Mouse (Mus musculus) hindbrain, embryonic 15.5 days (tissue): ENCODE measurements at regions not wholly inside any gene's neighbourhood (a gene's known extent, or its start where the extent isn't known, plus 50 kb on each side); places are given as distances from the start of the nearest gene placed in this dataset.
A peak's percentile ranks its signal among the peaks of the same experiment; 100 is the strongest.

ENCODE experiments used
- ATAC-seq: fragments of 200-750 bp; cut with Nextera tagmentation; 2 replicates; pipeline ENCODE4 v1.8.0; 2017; ENCODE audit warnings: low read depth, moderate number of reproducible peaks, moderate TSS enrichment; ENCODE audit not compliant: low FRiP score
- H3K27ac ChIP-seq: fragments of 300-500 bp; sonication (generic); replicated peaks from 2 replicates; pipeline ENCODE4 v1.5.1; 2015; ENCODE audit warnings: mild to moderate bottlenecking, inconsistent platforms
- H3K27me3 ChIP-seq: fragments of 300-500 bp; sonication (generic); 2 replicates; pipeline ENCODE4 v1.6.1; 2015; ENCODE audit warnings: control low read depth, inconsistent platforms
- H3K36me3 ChIP-seq: fragments of 300-500 bp; sonication (generic); 2 replicates; pipeline ENCODE4 v1.6.1; 2015; ENCODE audit warnings: control low read depth, inconsistent platforms
- H3K4me1 ChIP-seq: fragments of 300-500 bp; sonication (generic); replicated peaks from 2 replicates; pipeline ENCODE4 v1.6.1; 2015; ENCODE audit warnings: control low read depth, inconsistent platforms
- H3K4me2 ChIP-seq: fragments of 300-500 bp; sonication (generic); 2 replicates; pipeline ENCODE4 v1.6.1; 2015; ENCODE audit warnings: moderate library complexity, mild to moderate bottlenecking, inconsistent platforms
- H3K4me3 ChIP-seq: fragments of 300-500 bp; sonication (generic); 2 replicates; pipeline ENCODE4 v1.5.1; 2015; ENCODE audit warnings: mild to moderate bottlenecking, inconsistent platforms
- H3K9ac ChIP-seq: fragments of 300-500 bp; sonication (generic); 2 replicates; pipeline ENCODE4 v1.6.1; 2015; ENCODE audit warnings: inconsistent platforms
- H3K9me3 ChIP-seq: fragments of 300-500 bp; sonication (generic); 2 replicates; pipeline ENCODE4 v1.6.1; 2016; ENCODE audit warnings: control low read depth, inconsistent platforms
- WGBS: fragments of 180-500 bp; shearing (Covaris S2); methylation state at CpG from one replicate; pipeline ENCODE4 v1.1.7; 2015; 5-methylcytosine and 5-hydroxymethylcytosine counted together

DNA sequence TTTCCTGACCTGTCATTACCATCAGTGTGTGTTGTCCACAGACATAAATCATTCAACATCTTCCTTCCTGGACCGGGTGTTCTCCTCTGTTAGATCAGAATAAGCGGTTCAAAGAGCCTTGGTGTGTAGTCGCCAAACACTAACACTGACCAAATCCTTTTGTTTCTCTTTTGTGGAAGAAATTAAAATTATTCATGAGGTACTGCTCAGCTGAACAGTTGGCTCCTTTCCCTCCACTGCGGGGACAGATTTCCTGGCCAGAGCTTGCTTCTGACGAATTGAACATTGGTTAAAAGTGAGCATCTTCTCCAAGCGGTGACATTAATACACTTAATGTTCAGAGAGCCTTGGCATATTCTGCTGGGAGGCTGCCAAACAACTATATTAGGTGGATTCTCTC is 506.2 kb downstream of the 1810013L24Rik start:
- WGBS, result 41% methylated on average over 6 of the region's 6 CpGs
- H3K9ac ChIP-seq, result no peak overlapping the region
- no peaks in the 10 kb centered on the region for H3K27me3 ChIP-seq
- no peaks in the 10 kb centered on the region for H3K36me3 ChIP-seq
- 0 out of 2 replicates have a peak overlapping the region, but pooled peaks have one; percentile 27 for H3K27ac ChIP-seq
- H3K9me3 ChIP-seq, result no peaks in the 10 kb centered on the region
- no peak overlapping the region for H3K4me2 ChIP-seq
- ATAC-seq, result no peak
- peaks cover 9% of the 10 kb centered on the region; the same call in 1 of the 2 replicates for H3K4me1 ChIP-seq
- no peak overlapping the region for H3K4me3 ChIP-seq

DNA sequence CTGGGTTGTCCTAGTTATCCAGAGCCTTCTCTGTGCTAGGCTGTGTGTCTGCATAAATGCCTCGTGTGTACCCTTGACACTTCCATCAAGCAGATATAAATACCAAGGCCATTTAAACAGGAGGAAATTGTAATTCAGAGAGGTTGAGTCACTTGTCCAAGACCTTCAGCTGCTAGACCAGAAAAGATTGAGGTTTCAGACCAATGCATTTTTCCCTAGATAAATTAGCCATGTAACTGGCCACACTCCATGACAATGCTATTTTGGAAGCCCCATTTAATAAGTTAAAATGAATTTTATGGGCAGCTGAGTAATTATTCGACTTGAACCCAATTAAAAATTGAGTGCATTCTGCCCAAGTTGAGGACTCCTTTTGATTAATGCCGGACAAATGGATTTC is 509.6 kb downstream of the 1810013L24Rik start:
- 70% methylated on average over 3 of the region's 3 CpGs for WGBS

DNA sequence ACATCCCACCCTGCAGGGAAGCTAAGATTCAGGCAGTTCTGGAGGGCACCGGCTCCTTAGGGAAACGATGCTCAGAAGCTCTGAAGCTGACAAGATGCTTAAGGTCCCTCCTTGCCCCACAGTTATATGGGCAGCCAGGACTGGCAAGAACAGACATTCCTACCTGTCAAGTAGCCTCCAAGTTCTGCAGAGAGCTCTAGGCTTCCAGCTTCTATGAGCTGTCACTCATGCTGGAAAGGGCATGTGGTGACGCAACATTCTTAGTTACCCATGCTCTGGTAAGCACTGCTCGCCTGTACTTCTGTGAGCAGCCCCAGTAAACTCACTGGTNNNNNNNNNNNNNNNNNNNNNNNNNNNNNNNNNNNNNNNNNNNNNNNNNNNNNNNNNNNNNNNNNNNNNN is 511.3 kb downstream of the 1810013L24Rik start:
- Histone ChIP-seq H3K27ac (no peak overlapping the region), H3K4me1 (peaks cover 3% of the 10 kb centered on the region; the same call in 1 of the 2 replicates), H3K9ac (no peak overlapping the region), H3K9me3 (no peaks in the 10 kb centered on the region), H3K4me2 (no peak overlapping the region), H3K27me3 (no peaks in the 10 kb centered on the region), H3K4me3 (no peak overlapping the region), H3K36me3 (no peaks in the 10 kb centered on the region)
- ATAC-seq, result no peak
- 84% methylated on average over 4 of the region's 4 CpGs for WGBS

More for the DNA sequence above, 509.6 kb downstream of the 1810013L24Rik start:
- Histone ChIP-seq H3K4me1 (peaks cover 9% of the 10 kb centered on the region; the same call in 1 of the 2 replicates), H3K9ac (no peak overlapping the region), H3K36me3 (no peaks in the 10 kb centered on the region), H3K27me3 (no peaks in the 10 kb centered on the region), H3K27ac (no peak overlapping the region), H3K9me3 (no peaks in the 10 kb centered on the region), H3K4me2 (no peak overlapping the region), H3K4me3 (no peak overlapping the region)
- ATAC-seq, result no peak

DNA sequence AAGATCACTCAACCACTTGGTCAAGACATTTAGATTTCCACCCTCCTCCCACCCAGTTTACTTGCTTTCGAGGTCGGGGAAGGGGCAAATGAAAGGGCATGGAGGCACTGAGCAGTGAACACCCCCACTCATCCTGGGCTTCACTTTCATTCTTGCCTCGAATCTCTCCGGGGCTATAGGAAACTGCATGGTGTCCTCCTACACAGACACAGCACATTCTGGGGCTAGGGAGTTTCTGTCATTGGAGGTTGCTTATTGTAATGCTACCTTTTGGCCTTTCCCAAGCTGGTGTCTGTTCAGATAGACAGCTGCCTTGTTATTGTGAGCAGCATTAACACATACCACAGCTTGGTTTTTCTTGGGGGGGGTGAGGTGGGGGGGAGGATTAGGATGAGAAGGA is 523.9 kb downstream of the 1810013L24Rik start:
- Histone ChIP-seq H3K9ac (no peak overlapping the region), H3K4me1 (no peaks in the 10 kb centered on the region), H3K9me3 (no peaks in the 10 kb centered on the region), H3K27me3 (no peaks in the 10 kb centered on the region), H3K4me3 (no peak overlapping the region), H3K36me3 (no peaks in the 10 kb centered on the region), H3K27ac (no peak overlapping the region), H3K4me2 (no peak overlapping the region)
- WGBS, result 88% methylated on average over 4 of the region's 4 CpGs
- no peak for ATAC-seq

DNA sequence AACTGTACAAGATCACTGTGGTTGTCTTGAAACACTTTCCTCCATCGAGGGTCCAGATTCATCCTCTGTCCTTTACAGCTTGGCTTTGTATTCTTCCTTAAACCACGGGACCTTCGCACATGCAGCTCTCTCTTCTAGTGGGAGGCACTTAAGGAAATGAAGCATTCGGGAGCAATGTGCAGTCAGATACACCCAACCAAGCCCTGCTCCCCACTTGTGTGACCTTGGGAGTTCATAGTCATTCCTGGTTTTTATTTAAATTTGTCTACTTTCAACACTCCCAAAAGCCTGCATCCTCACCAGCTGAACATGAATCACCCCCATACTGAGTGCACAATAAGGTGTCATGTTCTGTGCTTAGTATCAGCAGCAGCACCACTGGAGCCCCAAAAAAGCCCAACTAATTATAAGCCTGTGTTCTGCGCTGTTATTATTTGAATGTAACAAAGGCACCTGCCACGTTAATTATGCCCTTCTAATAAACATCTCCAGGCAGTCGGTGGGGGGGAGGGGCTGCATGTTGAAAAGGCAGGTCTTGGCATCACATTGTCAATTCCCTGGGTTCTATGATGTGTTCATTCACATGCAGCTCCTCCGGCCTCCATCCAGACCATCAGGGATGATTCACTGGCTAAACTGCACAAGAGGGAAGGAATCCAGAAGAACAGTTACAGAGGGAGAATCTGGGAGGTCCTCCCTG is 524.6 kb downstream of the 1810013L24Rik start:
- ATAC-seq, result no peak
- Histone ChIP-seq H3K9ac (no peak overlapping the region), H3K27ac (no peak overlapping the region), H3K36me3 (no peaks in the 10 kb centered on the region), H3K4me3 (no peak overlapping the region), H3K9me3 (no peaks in the 10 kb centered on the region), H3K4me1 (no peaks in the 10 kb centered on the region), H3K4me2 (no peak overlapping the region), H3K27me3 (no peaks in the 10 kb centered on the region)
- WGBS, result 63% methylated on average over 8 of the region's 8 CpGs

DNA sequence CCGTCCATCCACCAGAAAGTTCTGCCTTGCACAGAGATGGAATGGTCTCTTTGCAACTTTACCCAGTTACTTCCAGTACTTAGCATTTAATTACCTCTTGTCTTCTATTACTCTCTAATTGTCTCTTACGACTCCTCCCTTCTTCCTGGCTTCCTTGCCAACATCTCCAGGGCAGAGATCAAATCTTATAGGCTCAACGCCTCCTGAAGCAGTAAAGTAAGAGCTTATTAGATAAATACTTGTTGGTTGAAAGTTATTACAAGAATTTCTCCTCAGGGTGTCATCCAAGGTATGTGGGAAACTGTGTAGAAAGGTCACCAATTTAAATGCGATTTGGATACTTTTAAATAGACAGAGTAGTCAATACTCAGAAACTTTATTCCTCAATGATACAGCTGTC is 528.8 kb downstream of the 1810013L24Rik start:
- Histone ChIP-seq H3K4me2 (no peak overlapping the region), H3K27me3 (no peaks in the 10 kb centered on the region), H3K9ac (no peak overlapping the region), H3K4me3 (no peak overlapping the region), H3K27ac (no peak overlapping the region), H3K4me1 (0 out of 2 replicates have a peak, but pooled peaks cover 3% of the 10 kb centered on the region), H3K9me3 (no peaks in the 10 kb centered on the region), H3K36me3 (no peaks in the 10 kb centered on the region)
- 78% methylated on average over 4 of the region's 4 CpGs for WGBS
- no peak for ATAC-seq

DNA sequence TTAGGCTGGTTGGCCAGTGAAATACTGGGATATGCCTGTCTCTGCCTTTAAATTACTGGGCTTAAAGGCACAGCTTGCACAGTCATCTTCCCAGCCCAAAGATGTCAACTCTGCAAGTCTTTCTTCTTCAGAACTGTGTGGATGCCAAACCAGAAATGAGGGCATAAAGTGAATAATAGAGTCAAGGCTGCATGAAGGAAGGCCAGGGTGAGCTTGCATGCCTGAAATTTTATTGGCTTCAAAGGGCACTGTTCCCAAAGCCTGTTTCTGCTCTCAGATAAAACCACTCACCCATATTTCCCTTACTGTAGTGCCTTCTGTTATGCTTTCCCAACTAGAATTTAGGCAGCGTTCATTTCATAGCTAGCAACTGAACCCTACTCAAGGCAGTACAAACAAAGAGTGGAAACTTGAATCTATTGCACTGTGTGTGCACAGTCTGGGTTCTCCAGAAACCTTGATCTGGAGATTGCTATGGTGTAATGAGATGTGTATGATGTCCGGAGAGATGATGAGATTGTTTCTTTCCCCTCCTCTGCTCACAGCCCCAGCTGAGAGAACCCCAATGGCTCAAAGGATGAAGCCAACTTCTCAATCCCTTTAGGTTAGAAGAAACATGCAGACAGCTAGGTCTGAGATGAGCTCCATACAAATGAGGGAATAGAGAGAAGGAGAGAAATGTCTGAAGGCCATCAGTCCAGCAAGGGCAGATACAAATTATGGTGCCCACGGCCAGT is 529.7 kb downstream of the 1810013L24Rik start:
- H3K36me3 ChIP-seq, result no peaks in the 10 kb centered on the region
- H3K4me1 ChIP-seq, result 0 out of 2 replicates have a peak, but pooled peaks cover 3% of the 10 kb centered on the region
- H3K27me3 ChIP-seq, result no peaks in the 10 kb centered on the region
- no peak overlapping the region for H3K4me3 ChIP-seq
- no peak overlapping the region for H3K4me2 ChIP-seq
- H3K9ac ChIP-seq, result no peak overlapping the region
- no peak overlapping the region for H3K27ac ChIP-seq
- WGBS, result 90% methylated on average over 3 of the region's 3 CpGs
- no peaks in the 10 kb centered on the region for H3K9me3 ChIP-seq
- no peak for ATAC-seq

DNA sequence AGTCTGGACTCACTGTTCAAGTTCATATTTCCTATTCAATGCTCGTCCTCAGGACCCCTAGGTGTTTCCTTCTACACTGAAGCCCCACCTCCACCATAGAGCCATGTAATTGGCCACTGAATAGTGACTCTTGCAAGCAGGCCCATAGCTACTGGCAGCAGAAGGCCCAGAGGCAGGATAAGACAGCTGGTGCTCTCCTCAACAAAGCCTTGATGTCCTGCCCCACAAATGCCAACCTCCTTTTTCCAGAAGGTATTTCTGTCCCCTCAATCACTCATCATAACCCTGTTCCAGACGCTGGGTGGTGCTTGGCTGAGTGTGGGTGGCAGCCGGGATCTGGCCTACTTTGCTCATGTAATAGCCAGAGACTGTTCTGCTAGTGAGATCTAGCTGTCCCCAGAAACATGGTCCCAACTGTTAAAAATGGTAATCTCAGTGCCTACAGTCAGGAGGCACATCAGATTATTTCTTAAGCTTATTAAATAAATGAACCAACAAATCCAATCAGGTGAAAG is 530.9 kb downstream of the 1810013L24Rik start:
- Histone ChIP-seq H3K27me3 (no peaks in the 10 kb centered on the region), H3K9me3 (no peaks in the 10 kb centered on the region), H3K36me3 (no peaks in the 10 kb centered on the region), H3K9ac (no peak overlapping the region), H3K4me2 (no peak overlapping the region), H3K4me1 (0 out of 2 replicates have a peak, but pooled peaks cover 3% of the 10 kb centered on the region), H3K4me3 (no peak overlapping the region), H3K27ac (no peak overlapping the region)
- WGBS, result 72% methylated on average over 3 of the region's 3 CpGs
- ATAC-seq, result no peak

DNA sequence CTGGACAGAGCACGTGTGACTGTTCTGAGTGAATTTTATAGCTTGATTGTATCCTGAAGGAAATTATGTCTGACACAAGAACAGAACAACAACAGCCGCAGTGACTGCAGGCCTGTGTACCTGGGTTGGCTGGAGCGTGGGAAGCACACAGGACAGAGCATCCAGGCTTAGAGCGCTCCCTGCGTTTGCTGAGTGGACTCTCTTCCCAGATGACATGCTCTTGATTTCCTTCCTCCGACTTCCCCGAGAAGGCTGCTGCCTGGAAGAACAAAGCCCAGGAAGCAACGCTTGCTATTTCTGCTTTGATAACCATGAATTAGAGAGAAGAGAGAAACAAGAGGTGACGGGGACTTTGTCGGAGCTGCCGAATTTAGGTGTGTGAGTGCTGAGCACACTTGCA is 532.2 kb downstream of the 1810013L24Rik start:
- no peak overlapping the region for H3K4me3 ChIP-seq
- no peaks in the 10 kb centered on the region for H3K9me3 ChIP-seq
- H3K4me1 ChIP-seq, result 0 out of 2 replicates have a peak, but pooled peaks cover 3% of the 10 kb centered on the region
- H3K27me3 ChIP-seq, result no peaks in the 10 kb centered on the region
- no peaks in the 10 kb centered on the region for H3K36me3 ChIP-seq
- ATAC-seq, result no peak
- H3K9ac ChIP-seq, result no peak overlapping the region
- 49% methylated on average over 11 of the region's 11 CpGs for WGBS
- H3K27ac ChIP-seq, result no peak overlapping the region
- H3K4me2 ChIP-seq, result no peak overlapping the region

DNA sequence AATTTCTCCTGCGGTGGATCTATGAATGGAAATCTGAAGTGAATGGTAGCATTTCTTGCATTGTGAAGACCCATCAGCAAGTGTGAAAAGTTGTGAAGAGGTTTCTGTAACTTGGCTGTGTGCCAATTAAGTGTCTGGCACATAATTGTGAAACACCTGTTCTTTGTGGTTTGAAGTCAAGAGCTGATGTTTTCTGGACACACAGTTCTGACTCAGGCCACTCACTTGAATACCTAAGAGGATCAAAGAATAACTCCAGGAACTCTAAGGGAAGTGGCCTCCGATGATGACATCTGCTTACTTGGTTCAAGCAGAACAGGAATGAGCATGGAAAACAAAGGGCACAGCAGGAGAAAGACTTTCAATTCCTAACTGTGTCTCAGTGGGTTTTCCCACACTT is 534.2 kb downstream of the 1810013L24Rik start:
- ATAC-seq, result no peak
- Histone ChIP-seq H3K27ac (no peak overlapping the region), H3K4me1 (0 out of 2 replicates have a peak, but pooled peaks cover 3% of the 10 kb centered on the region), H3K27me3 (no peaks in the 10 kb centered on the region), H3K9me3 (no peaks in the 10 kb centered on the region), H3K9ac (no peak overlapping the region), H3K4me3 (no peak overlapping the region), H3K4me2 (no peak overlapping the region), H3K36me3 (no peaks in the 10 kb centered on the region)
- WGBS, result 57% methylated on average over 2 of the region's 2 CpGs

DNA sequence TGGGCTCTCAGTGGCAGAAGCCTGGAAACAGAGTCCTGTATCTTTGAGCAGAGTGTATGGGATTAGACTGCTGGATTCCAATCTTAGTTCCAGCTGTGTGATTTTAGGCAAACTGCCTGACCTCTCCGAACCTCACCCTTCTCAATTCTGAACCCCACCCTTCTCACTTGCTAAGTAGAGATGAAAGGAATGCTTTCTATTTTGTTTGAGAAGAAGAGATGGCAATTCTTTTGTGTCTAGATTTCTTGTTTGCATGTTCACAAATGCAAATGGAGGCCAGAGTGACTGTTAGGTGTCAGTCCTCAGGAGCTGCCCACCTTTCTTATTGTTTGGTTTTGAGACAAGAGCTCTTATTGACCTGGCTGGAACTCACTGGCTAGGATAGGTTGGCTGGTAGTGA is 561.1 kb downstream of the 1810013L24Rik start:
- H3K4me3 ChIP-seq, result no peak overlapping the region
- WGBS, result 52% methylated on average over 1 of the region's 1 CpGs
- no peaks in the 10 kb centered on the region for H3K27me3 ChIP-seq
- no peaks in the 10 kb centered on the region for H3K36me3 ChIP-seq
- H3K27ac ChIP-seq, result no peak overlapping the region
- no peaks in the 10 kb centered on the region for H3K9me3 ChIP-seq
- no peak overlapping the region for H3K9ac ChIP-seq
- no peaks in the 10 kb centered on the region for H3K4me1 ChIP-seq
- no peak for ATAC-seq
- H3K4me2 ChIP-seq, result no peak overlapping the region

DNA sequence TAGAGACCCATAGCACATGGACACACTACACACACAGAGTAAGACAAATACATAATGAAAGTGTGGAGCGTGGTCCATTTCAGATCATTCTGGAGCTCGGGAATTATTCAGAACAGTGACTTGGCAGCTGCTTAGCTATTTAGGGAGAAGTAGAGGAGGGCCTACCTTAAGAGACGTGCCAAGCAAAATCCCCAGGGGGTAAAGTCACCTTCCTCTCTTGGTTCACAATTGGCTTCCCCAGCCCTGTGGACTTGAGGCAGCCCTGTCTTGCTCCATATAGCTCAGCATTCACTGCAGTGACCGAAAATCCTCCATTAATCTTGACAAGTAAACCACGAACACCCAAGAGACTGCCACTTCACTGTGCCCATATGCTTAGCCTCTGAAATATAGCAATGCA is 574.8 kb downstream of the 1810013L24Rik start:
- ATAC-seq, result no peak
- Histone ChIP-seq H3K4me3 (no peak overlapping the region), H3K4me2 (no peak overlapping the region), H3K27ac (no peak overlapping the region), H3K9ac (no peak overlapping the region), H3K4me1 (no peaks in the 10 kb centered on the region), H3K36me3 (no peaks in the 10 kb centered on the region), H3K9me3 (no peaks in the 10 kb centered on the region), H3K27me3 (no peaks in the 10 kb centered on the region)
- 77% methylated on average over 5 of the region's 5 CpGs for WGBS
